Mouse (Mus musculus): ENCODE results near the gene Rassf1. TPM values are rescaled to one million over a fixed set of nuclear protein-coding genes. Genes with fewer than 3 reads are reported as not detected.

Gene Rassf1
- polyA plus RNA-seq, 3 experiments from 2014 or later: 77.8 to 84.6 (median 82.3) TPM

DNA sequence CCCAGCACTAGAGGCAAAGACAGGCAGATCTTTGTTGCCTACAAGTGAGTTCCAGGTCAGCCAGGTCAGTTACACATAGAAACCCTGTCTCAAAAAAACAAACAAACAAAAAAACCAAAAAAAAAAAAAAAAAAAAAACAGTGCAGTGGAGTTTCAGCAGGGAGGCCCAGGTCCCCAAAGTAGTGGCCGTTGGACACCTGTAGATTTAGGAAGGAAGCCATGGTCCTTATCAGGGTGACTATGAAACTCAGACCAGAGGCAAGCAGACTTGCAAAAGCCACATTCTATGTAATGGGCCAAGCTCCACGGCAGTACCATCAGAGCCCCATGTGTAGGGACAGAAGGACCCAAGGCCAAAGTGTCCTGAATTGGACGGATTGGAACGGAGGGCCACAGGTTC, 30.2 kb downstream of the Rassf1 start:
- ATAC-seq: no peak

- no peak for ATAC-seq
Observed at GRCm38 (mm10) chr9:107582509-107583062, 31.2 kb downstream of the Rassf1 start.

- ATAC-seq: no peak
Observed at GRCm38 (mm10) chr9:107583174-107583573, 31.8 kb downstream of the Rassf1 start.

GRCm38 (mm10) chr9:107586504-107586903, 35.1 kb downstream of the Rassf1 start:
- no peak for ATAC-seq

DNA sequence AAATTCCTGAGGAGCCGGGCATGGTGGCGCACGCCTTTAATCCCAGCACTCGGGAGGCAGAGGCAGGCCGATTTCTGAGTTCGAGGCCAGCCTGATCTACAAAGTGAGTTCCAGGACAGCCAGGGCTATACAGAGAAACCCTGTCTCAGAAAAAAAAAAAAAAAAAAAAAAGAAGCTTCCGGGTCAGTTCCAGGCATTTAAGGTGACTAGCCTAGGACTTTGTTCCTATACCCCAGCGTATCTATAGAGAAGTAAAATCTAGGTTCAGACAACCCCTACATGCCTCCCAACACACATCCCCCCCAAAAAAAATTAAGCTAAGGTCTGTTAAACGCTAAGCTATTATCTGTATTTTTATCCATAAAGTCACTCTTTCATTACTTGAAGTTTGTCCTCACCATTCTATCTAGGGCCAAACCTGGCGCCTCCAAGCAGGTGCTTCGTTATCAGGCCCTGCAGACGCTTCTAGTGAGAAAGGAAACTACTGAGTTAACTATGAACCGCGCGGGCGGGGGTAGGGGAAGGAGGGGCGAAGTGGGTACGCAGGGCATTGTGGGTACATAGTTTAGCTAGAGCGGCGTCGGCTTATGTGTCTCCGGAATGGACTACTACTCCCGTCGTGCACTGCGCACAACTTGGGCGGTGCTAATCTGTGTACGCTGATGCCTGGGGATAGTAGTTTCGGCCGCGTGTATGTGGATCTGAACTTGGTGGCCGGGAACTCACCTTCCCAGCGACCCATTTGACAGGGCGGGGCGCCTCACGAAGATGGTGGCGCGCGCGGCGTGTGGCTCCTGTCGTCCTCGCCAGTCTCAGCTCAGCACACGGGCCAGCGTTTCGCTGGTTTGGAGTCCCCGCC, 35.8 kb downstream of the Rassf1 start, which contains the start of gene Ifrd2:
Gene Ifrd2, plus strand, starts transcription at position 669 of the 859 bp plus-strand sequence.
- ATAC-seq: peak; percentile 98

DNA sequence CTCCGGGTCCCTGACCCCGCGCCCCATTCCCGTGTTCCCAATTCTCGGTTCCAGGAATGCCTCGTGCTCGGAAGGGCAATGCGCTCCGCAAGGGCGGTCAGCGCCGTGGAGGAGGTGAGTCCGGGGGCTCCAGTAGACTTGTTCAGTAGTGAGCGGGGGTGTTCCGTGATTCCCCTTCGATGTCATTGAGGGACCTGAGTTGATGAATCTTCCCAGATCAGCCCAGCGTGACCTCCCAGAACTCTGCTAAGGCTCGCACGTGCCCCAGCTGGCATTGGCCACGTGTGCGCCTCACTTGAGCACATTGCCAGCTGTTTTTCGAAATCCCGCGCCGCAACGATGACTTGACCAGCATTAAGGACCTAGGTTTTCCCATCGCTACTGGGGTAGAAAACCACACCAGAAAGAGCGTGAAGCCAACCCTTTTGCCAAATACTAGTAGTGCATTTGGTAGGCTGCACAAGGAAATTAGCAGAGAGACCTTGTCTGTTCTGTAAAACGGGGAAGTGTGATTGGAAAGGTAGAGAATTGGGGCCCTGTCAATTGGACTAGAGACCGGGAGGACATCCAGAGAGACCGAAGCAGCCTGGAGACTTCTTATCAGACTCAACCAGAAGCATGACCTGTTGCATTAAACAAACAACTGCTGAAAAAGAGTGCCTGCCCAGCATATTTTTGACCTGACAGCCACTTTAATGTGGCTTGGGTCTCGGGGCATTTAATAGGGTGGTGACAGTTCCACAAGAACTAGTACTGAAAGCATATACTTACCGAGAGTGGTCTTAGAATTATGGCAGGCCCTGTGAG, 36.7 kb downstream of the Rassf1 start:
- peak; percentile 4 for ATAC-seq

DNA sequence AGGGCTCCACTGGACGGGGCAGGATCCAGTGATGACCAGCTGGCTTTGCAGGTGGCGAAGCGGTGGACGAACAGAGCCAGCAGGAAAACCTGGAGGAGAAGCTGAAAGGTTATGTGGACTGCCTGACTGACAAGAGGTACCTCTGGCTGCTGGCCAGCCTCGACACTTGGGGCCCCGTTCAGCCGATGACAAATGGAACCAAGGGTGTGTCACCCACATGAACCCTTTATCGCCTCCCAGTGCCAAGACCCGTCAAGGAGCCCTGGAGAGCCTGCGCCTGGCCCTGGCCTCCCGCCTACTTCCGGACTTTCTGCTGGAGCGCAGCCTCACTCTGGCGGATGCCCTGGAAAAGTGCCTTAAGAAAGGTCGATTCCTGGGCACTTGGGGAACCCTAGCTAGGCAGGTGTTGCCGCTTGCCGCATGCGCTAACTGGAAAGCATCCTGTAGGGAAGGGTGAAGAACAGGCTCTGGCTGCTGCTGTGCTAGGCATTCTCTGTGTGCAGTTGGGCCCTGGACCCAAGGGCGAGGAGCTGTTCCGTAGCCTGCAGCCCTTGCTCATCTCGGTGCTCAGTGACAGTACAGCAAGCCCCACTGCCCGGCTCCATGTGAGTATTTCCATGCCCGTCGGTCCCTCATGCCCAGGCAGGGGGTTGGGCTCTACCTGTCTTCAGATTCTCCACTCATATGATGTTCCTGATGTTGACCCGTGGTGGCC, 38.9 kb downstream of the Rassf1 start:
- ATAC-seq: no peak

DNA sequence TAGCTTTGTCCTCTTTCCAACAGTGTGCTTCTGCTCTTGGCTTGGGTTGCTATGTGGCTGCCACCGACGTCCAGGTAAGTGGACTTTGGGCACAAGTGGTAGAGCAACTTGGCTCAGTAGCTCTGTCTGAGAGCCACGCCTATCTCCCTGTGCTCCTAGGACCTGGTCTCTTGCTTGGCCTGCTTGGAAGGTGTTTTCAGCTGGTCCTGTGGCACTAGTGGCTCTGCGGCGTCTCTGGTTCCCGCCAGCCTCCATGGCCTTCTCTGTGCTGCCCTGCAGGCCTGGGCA, 39.4 kb downstream of the Rassf1 start:
- ATAC-seq: no peak

- no peak for ATAC-seq
Observed at GRCm38 (mm10) chr9:107593101-107593976, 42.0 kb downstream of the Rassf1 start.

DNA sequence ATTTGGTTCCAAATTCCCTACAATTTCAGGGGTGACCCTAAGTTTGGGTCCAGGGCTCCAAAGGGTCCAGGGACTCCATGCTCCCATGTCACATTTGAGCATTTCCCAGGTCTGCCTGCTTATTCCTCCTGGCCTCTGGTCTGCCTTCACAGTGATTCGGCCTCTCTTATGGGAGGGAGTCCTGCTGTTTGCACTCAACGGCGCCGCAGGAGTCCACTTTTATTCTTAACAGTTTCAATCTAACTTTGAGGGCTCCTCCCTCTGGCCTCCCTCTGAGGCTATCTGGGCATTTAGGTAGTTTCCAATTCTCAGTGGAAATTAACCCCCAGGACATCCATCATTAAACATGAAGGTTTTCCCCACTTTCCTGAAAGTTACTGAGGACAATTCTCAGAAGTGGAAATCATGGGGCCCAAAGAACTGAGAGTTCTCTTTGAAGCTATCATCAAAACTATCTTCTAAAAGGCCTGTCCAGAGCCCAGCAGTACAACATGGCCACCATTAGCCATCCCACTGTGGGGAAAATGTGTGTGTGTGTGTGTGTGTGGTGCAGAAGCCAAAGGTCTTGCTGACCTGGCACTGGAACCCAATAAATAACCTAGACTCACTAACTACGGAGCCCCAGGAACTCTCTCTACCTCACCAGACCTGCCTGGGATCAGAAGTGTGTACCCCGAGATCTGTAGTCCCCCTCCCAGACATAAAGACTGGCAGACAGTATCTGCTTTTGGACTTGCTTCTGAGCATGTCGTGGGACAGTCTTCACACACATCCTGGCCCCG, 43.1 kb downstream of the Rassf1 start:
- no peak for ATAC-seq

GRCm38 (mm10) chr9:107596619-107597569, 45.5 kb downstream of the Rassf1 start:
- ATAC-seq: no peak

GRCm38 (mm10) chr9:107598385-107598784, 47.0 kb downstream of the Rassf1 start:
- no peak for ATAC-seq

DNA sequence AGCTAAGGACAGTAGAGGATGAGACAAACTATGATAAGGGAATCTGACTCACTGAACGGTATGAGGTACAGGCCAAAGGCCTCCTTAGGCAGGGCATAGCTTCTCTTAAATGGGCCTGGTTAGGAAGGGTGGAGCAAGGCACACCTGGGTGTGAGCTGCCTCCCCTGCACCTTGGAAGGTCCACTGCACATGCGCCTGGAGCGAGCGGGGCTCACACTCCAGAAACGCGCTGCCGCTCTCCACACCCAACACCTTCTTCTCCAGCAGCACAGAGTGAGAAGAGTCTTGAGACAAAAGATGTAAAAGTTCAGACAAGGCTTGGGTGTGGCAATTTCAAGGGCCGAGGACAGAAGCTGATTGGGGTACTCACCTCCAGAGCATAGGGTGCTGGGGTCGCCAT, 48.1 kb downstream of the Rassf1 start:
- ATAC-seq: no peak

GRCm38 (mm10) chr9:107599842-107600241, 48.5 kb downstream of the Rassf1 start:
- ATAC-seq: no peak

GRCm38 (mm10) chr9:107600745-107601144, 49.4 kb downstream of the Rassf1 start:
- no peak for ATAC-seq

- no peak for ATAC-seq
Observed at GRCm38 (mm10) chr9:107601275-107601674, 49.9 kb downstream of the Rassf1 start.

DNA sequence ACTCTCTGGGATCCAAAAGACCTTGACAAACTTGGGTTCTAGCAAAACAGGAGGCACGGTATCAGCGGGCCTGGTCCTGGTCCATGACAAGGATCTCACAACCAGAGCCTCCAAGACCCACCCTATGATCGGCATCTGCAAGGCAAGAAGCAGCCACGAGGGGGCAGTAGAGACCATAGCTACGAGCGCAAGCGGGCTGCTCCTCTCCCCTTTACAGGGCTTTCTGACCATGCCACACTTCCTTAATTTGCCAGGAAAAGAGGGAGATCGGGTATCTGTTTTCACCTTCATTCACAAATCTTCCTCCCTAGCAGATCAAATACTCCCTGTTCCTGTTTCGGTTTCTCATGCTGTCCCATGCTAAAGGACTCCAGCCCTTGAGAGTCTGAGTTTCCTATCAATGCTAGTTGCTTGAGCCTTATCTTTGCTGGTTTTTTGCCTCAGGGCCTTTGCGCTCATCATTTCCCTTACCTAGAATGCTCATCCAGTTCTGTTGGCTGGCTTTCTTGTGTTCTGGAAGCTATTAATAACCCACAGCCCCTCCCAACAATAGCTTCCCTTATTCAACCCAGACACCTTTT, 50.8 kb downstream of the Rassf1 start:
- peak; percentile 63 for ATAC-seq

GRCm38 (mm10) chr9:107603251-107603650, 51.9 kb downstream of the Rassf1 start:
- no peak for ATAC-seq

DNA sequence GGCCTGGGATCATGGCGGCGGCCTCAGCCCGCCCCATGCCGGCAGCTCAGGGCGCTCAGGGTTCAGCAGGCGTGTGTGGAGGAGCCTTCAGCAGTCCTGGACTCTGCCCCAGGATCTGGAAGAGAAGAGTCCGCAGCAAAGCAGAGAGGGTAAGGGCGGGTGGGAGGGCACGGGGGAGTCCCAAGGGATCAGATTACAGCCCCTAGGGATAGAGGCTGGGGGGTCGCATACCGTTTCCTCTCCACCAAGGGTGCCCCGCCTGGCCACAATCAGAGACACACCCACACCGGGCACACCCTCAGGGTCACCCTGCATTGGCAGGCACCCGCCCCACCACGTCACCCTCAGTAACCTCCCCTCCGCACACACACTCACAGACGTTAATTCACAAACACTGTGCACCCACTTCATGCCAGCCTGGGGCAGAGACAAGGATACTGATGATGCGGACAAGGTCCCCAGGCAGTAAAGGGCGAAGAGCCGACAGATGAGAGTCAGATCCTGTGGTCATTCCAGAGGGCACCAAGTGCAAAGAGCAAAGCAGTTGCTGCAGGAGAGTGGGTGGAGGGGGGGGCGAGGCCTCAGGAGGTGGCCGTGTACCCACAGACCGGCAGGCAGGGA, 53.8 kb downstream of the Rassf1 start:
- ATAC-seq: no peak
